Mouse (Mus musculus) heart, postnatal 0 days (tissue): ENCODE measurements at regions not wholly inside any gene's neighbourhood (a gene's known extent, or its start where the extent isn't known, plus 50 kb on each side); places are given as distances from the start of the nearest gene placed in this dataset.

Source experiments
- ATAC-seq: fragments of 200-750 bp; cut with Nextera tagmentation; 2 replicates; pipeline ENCODE4 v1.8.0; 2017; ENCODE audit warnings: low read depth, moderate number of reproducible peaks, moderate library complexity; ENCODE audit not compliant: insufficient read depth
- DNase-seq: peaks from one replicate; pipeline ENCODE4 v3.0.0-alpha.2; 2016; ENCODE audit warnings: low spot score
- H3K27ac ChIP-seq: fragments of 300-500 bp; sonication (generic); 2 replicates; pipeline ENCODE4 v1.5.1; 2014; ENCODE audit warnings: low read depth, mild to moderate bottlenecking
- H3K27me3 ChIP-seq: fragments of 300-500 bp; sonication (generic); 2 replicates; pipeline ENCODE4 v1.6.1; 2014; ENCODE audit warnings: low read length, mixed read lengths; ENCODE audit not compliant: control insufficient read depth, insufficient read depth
- H3K36me3 ChIP-seq: fragments of 300-500 bp; sonication (generic); replicated peaks from 2 replicates; pipeline ENCODE4 v1.6.1; 2014; ENCODE audit warnings: low read length, mixed read lengths; ENCODE audit not compliant: control insufficient read depth, insufficient read depth
- H3K4me1 ChIP-seq: fragments of 300-500 bp; sonication (generic); 2 replicates; pipeline ENCODE4 v1.6.1; 2014; ENCODE audit warnings: antibody characterized with exemption; ENCODE audit not compliant: control insufficient read depth, insufficient read depth
- H3K4me2 ChIP-seq: fragments of 300-500 bp; sonication (generic); 2 replicates; pipeline ENCODE4 v1.6.1; 2014; ENCODE audit warnings: low read depth, mild to moderate bottlenecking, low read length, moderate library complexity
- H3K4me3 ChIP-seq: fragments of 300-500 bp; sonication (generic); 2 replicates; pipeline ENCODE4 v1.5.1; 2014; ENCODE audit warnings: low read depth, low read length
- H3K9ac ChIP-seq: fragments of 300-500 bp; sonication (generic); replicated peaks from 2 replicates; pipeline ENCODE4 v1.6.1; 2014; ENCODE audit warnings: low read depth, low read length, mixed read lengths
- H3K9me3 ChIP-seq: fragments of 300-500 bp; sonication (generic); replicated peaks from 2 replicates; pipeline ENCODE4 v1.6.1; 2016; ENCODE audit warnings: low read length; ENCODE audit not compliant: control insufficient read depth
- CTCF ChIP-seq: IDR thresholded peaks from 2 replicates; pipeline ENCODE4 v1.5.1; 2016; ENCODE audit warnings: antibody characterized with exemption, control low read depth, low read depth
- EP300 ChIP-seq: IDR thresholded peaks from 2 replicates; pipeline ENCODE4 v1.6.1; 2016; ENCODE audit warnings: antibody characterized with exemption, low read depth
- WGBS: fragments of 180-500 bp; shearing (Covaris S2); extraction: QIAGEN DNeasy Blood & Tissue Kit; methylation state at CpG from one replicate; pipeline ENCODE4 v1.1.7; 2014; 5-methylcytosine and 5-hydroxymethylcytosine counted together

GRCm38 (mm10) chr5:116963106-116963505 is 152.8 kb downstream of the Suds3 start:
- no peak overlapping the region for H3K4me3 ChIP-seq
- no peaks in the 10 kb centered on the region for H3K36me3 ChIP-seq
- ATAC-seq (no peak), DNase-seq (no peak)
- no peak overlapping the region for H3K9ac ChIP-seq
- no peak overlapping the region for H3K27ac ChIP-seq
- TF ChIP-seq EP300 (no peak), CTCF (no peak)
- H3K4me1 ChIP-seq: no peaks in the 10 kb centered on the region
- WGBS: 31% methylated on average over 2 of the region's 2 CpGs
- H3K9me3 ChIP-seq: 0 out of 2 replicates have a peak, but pooled peaks cover 5% of the 10 kb centered on the region
- H3K27me3 ChIP-seq: no peaks in the 10 kb centered on the region
- no peak overlapping the region for H3K4me2 ChIP-seq

DNA sequence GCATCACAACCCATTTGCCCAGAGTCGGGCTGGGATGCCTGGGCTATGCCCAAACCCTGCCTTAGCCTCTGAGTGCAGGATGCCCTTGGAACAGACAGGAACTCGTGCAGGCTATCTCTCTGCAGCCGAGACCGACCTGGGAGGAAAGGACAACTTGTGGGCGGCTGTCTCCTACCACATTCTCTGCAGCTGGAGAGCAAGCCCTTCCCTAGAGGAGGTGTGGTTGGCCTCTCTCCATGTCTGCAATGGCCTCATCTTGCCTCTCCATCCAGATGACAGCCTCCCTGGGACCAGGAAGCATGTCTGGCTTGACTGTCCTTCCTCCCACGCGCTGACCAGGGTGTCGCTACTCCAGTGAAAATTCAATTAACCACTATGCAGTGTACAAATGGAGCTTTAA is 155.9 kb downstream of the Suds3 start:
- Histone ChIP-seq H3K36me3 (no peaks in the 10 kb centered on the region), H3K4me2 (no peak overlapping the region), H3K4me1 (no peaks in the 10 kb centered on the region), H3K27ac (no peak overlapping the region), H3K4me3 (no peak overlapping the region), H3K27me3 (no peaks in the 10 kb centered on the region), H3K9ac (no peak overlapping the region), H3K9me3 (no peaks in the 10 kb centered on the region)
- no peak for ATAC-seq
- WGBS: 50% methylated on average over 8 of the region's 8 CpGs
- TF ChIP-seq EP300: no peak
- no peak for TF ChIP-seq CTCF
- no peak for DNase-seq

DNA sequence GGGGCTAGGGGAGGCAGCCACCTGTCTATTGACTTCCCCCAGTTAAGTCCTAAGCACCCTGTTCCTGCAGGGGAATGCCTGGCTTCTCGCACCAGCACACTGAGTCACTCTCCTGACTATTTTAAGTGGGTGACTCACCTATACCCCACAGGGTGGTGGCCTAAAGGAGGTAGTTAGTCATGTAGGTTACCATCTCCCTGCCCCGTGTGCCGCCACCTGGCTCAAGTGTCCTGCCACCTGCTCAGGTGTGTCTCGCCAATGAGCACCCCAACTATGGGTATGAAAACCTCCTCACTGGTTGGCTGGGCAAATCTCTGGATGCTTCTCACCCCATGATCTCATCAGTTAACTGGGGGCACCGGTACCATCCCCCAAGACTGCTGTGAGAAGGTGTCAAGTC is 157.8 kb downstream of the Suds3 start:
- no peak for ATAC-seq
- Histone ChIP-seq H3K4me2 (no peak overlapping the region), H3K9me3 (0 out of 2 replicates have a peak, but pooled peaks cover 4% of the 10 kb centered on the region), H3K27ac (no peak overlapping the region), H3K36me3 (no peaks in the 10 kb centered on the region), H3K27me3 (no peaks in the 10 kb centered on the region), H3K4me1 (no peaks in the 10 kb centered on the region), H3K9ac (no peak overlapping the region), H3K4me3 (no peak overlapping the region)
- TF ChIP-seq EP300: no peak
- TF ChIP-seq CTCF: no peak
- 65% methylated on average over 5 of the region's 5 CpGs for WGBS
- DNase-seq: no peak

DNA sequence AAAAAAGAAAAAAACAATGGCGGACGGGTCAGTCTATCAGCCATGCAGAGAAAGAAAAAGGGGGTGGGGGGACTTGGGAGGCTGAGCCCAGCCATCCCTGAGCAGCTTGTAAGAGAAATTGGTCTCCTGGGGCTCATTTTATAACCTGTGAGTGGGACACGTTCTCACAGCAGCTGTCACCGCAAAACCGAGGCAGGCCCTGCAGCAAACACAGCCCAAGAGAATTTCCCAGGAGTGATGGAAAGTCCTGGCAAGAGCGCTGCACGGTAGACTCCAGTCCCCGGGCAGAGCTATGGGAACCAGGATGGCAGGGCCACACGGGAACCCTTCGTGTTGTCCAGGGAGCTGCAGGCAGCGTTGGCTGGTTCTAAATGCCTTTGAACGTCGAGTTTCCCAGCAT is 159.3 kb downstream of the Suds3 start:
- Histone ChIP-seq H3K4me2 (no peak overlapping the region), H3K27ac (no peak overlapping the region), H3K4me3 (no peak overlapping the region), H3K4me1 (no peaks in the 10 kb centered on the region), H3K9ac (no peak overlapping the region), H3K27me3 (no peaks in the 10 kb centered on the region), H3K9me3 (0 out of 2 replicates have a peak, but pooled peaks cover 4% of the 10 kb centered on the region), H3K36me3 (no peaks in the 10 kb centered on the region)
- DNase-seq (no peak), ATAC-seq (no peak)
- TF ChIP-seq CTCF (no peak), EP300 (no peak)
- WGBS: 69% methylated on average over 13 of the region's 13 CpGs

DNA sequence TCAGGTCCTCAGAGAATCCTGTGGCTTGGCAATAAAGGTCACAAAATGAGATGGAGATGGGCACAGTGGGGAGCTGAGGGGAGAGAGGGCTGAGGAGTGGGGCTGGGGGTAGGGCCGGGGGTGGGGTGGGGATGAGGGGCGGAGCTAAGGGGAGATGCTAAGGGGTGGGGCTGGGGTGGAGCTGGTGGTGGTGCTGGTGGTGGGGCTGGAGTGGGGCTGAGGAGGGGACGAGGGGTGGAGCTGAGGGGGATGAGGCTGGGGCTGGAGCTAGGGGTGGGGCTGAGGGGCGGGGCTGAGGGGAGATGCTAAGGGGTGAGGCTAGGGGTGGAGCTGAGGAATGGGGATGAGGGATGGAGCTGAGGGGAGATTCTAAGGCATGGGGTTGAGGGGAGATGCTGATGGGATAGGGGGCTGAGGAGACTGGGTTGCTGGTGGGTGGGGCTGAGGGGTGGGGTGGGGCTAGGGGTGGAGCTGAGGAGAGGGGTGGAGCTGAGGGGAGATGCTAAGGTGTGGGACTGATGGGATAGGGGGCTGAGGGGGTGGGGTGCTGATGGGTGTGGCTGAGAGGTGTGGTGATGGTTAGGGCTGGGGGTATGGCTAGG is 165.5 kb downstream of the Suds3 start:
- TF ChIP-seq CTCF: no peak
- TF ChIP-seq EP300: no peak
- ATAC-seq: no peak

DNA sequence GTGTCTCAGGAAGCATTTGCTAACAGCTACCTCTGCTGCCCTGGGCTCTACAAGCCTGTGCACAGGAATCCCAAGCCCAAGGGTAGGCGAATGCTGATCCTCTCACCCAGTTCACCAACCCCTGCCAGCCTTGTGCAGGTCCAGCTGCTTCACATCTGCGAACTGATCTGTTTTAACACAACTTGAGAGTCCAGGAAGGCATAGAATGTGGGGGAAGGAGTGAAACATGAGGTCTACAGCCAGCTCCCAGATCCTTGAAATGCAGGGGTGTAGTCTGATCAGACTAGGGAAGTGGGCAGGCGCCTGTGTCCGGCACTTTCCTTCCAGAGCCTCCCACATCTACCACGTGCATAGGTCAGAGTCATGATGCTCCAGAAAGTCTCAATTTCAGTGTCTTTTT is 181.3 kb downstream of the Suds3 start:
- no peak overlapping the region for H3K4me3 ChIP-seq
- WGBS: 57% methylated on average over 5 of the region's 5 CpGs
- DNase-seq (no peak), ATAC-seq (no peak)
- TF ChIP-seq EP300 (no peak), CTCF (no peak)
- H3K27ac ChIP-seq: no peak overlapping the region
- no peak overlapping the region for H3K9ac ChIP-seq
- no peaks in the 10 kb centered on the region for H3K4me1 ChIP-seq
- H3K36me3 ChIP-seq: no peaks in the 10 kb centered on the region
- H3K4me2 ChIP-seq: no peak overlapping the region
- H3K27me3 ChIP-seq: no peaks in the 10 kb centered on the region
- peaks cover 6% of the 10 kb centered on the region; the same call in 1 of the 2 replicates for H3K9me3 ChIP-seq

More for the DNA sequence above, 165.5 kb downstream of the Suds3 start:
- Histone ChIP-seq H3K9ac (no peak overlapping the region), H3K9me3 (0 out of 2 replicates have a peak, but pooled peaks cover 4% of the 10 kb centered on the region), H3K4me2 (no peak overlapping the region), H3K4me3 (no peak overlapping the region), H3K36me3 (no peaks in the 10 kb centered on the region), H3K27me3 (no peaks in the 10 kb centered on the region), H3K27ac (no peak overlapping the region), H3K4me1 (no peaks in the 10 kb centered on the region)
- DNase-seq: no peak
- 0% methylated on average over 2 of the region's 4 CpGs for WGBS
